Mouse (Mus musculus) c-Kit-positive CD71-positive TER-119-negative erythroid progenitor cells, embryonic 14.5 days (primary cell): ENCODE measurements around the gene Llgl2.
A peak's percentile ranks its signal among the peaks of the same experiment; 100 is the strongest.
"Not testable (repeated sequence)": the region's sequence is repeated elsewhere in the genome, so short reads cannot be mapped to it uniquely, and the experiment has no call there.

ENCODE experiments used
- DNase-seq: peaks from one replicate; pipeline ENCODE4 v3.0.0-alpha.2; 2013; ENCODE audit warnings: low read depth

The Llgl2 gene

DNA sequence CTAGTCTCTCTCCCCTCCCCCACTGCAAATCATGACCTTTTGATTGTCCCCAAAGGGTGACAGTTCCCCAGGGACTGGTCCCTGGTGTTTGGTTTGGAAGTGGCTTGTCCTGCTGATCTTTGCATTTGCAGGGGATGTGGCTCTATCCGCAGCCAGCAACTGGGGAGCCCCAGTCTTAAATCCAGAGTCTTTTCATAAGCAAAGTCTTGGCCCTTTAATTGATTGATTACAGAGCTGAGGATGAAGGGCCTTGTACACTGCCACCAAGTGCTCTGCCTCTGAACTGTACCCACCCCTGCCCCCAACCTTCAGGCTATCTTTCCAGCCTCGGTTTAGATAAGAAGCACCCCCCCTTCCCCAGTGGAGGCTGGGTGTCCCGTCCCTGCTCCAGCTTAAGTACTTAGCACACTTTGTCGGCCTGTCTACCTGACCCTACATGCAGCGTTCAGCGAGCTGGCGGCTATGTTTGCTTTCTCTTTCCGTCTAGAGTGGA, 9.2 kb downstream of the Llgl2 start:
- no peak for DNase-seq

DNA sequence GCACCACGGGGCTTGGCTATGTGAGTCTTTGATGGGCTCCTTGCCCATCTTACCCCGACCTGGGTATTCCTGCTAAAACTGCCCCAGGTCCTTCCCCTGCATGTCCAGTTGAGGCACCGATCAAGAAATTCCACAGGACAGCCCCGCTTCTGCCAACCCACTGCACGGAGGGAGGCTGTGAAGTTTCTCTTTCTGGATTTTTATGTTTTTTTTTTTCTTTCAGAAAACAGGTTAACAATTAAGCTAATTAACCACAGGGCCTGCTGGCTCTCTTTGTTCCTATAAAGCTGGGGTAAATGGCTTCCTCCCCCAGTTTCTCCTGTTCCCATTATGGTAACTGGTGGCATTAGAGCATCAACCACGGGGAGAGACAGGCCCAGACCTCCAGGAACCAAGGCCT, 10.2 kb downstream of the Llgl2 start:
- no peak for DNase-seq

DNA sequence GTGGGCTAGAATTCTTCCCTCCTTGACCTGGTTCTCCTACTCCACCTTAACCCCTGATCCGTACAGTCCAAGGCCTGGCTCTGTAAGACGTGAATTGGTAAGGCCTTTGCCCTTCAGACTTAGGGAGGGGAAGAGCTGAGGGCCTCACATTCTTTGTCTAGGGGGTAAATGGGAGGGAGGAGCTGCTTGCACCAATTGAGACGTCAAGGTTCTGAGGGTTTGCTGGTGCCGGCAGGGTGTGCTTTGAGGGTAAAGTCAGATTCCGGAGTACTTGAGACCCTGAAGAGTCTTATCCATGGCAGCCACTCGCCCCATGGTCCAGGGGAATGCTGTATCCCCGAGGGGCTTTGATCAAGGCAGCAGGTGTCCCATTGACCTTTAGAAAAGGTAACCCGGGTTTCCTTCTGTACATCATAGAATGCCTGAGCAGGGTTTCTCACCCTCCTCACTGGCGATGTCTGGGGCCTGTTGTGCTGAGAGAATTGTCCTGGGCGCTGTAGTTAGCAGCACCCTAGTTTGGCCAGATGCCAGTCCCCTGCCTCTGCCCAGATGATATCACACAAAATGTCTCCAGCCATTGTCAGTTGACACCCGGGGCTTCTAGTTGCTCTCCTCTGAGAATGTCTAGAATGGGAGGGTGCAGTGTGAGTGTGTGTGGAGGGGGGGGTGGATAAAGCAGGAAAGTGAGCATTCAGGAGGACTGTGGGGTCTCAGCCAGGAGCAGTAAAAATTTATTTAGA, 13.0 kb downstream of the Llgl2 start:
- no peak for DNase-seq

DNA sequence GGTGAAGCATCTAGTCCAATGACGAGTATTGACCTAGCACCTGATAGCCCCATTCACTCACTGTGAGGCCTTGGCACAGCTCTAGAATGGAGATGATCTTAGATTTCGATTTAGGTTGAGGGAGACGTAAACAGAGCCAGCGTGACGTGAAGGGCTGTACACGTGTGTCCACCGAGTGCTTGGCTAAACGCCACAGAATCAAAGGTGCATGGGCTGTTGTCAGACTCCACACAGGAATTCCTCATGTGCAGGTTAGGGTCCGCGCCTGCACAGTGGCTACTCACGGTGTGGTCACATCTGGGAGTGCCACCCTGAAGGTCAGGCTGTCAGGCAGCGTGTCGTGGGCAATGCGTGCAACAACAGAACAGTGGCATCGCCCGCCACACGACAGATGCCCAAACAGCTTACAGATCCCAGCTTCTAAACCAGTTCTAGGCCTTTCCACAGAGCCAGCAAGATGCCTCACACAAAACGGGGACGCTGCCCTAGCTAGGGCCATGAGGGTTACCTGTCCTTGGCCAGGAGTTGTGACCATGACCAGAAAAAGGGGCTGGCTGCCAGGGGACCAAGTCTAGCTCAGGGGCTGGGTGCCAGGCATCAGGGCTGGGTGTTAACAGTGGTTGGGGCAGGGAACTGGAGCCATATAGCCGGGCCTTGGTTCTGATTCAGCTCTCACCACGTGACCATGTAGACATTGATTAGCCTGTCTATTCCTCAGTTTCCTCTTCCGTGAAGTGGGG, 13.9 kb downstream of the Llgl2 start:
- DNase-seq = no peak

DNA sequence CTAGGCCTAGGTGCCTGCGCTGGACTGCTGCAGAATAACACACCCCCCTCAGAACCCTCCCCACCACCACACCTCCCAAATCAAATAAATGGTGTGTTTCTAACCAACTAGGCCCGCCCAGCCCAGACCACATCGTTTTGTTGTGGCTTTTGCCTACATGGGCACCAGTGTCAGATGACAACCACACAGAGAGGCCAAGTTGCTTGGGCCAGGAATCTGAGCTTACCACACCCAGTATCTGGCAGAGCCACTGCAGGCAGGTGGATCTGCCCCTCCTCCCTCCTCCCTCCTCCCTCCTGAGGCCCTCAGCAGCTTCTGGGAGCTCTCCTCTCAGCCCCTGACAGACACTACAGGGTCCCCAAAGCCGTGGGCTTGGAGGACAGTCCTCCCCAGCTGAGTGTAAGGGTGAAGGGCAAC, 15.1 kb downstream of the Llgl2 start:
- DNase-seq = no peak

DNA sequence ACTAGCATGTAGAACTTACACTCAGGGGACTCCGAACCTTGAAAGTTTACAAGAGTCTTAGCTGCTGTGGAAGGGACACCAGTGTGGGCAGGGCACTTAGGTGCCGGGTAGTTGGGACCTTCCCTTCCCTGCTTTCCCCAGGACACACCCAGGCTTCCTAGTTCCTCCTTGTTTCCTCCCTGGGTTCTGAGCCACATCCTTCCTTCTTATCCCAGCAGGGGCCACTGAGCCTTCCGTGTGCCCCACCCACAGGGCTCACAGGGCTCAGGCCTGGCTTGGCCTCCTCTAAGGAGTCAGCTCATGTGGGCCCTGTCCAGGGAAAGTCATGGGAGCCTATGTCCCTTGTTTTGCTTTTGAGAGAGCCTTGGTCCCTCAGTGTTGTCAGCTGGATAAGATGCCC, 15.9 kb downstream of the Llgl2 start:
- no peak for DNase-seq

DNA sequence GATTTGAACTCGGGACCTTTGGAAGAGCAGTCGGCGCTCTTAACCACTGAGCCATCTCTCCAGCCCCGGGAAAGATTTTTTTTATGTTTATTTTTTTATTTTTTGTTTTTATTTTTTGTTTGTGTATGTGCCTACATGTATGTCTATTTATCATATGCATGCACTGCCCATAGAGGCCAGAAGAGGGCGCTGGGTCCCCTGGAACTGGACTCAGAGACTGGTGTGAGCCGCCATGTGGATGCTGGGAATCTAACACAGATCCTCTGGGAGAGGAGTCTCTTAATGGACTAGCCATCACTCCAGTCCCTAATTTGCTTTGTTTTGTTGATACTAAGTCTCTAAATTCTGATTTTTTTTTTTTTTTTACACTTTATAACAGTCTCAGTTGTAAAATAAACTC, 17.2 kb downstream of the Llgl2 start:
- no peak for DNase-seq

DNA sequence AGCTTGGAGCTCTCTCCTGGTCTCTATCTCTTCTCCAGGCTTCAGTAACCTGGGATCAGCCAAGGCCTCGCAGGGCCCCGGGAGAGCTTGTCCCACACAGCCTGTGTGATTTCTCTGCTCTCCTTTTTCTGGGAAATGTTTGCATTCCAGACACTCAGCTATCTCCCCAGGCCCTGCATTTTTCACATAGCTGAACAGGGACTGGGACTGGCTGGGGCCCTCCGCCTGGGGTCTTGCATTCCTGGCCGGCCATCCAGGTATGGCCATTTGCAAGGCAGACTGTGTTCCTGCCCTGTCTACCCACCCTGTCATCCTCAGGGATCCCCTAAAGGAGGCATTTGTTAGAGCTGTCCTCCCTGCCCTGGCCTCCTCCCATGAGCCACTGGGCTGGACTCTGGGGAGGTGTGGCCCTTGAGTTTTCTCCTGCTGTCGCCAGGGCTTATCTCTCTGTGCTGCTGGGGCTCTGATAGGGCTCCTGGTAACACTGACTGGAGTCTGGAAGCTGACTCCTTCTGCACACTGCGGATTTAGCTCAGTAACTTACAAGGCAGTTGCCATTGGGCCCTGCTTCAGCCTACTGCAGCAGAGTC, 18.2 kb downstream of the Llgl2 start:
- peak; percentile 86 for DNase-seq

DNA sequence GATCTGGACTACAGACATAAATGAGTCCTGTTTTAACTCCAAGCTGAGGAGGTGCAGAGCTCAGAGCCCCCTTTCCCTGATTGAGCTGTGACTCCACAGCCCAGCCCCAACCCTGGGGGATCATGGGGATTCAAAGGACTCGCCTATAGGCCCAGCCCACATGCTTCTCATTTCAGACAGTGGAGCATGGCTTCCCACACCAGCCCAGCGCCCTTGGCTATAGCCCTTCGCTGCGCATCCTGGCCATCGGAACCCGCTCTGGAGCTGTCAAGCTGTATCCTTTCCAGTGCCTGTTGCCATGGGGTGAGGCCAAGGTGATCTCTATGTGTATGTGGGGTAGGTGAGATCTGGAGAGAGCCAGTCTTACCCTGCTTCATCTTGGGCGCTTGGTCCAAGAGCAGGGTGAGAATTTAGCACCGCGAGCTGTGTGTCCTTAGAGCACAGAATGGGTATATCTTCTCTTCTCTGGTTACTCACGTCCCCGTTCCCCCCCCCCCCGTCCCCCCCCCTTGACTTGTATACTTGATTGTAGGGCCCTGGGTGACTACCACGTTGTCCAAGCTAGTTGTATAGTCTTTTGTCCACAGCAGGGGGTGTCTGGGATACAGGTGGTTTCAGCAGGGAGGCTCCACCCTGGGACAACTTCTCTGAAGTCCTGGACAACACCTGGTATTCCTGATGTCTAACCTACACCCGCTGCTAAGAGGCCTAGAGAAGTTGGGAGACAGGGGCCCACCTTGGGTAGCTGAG, 19.5 kb downstream of the Llgl2 start:
- DNase-seq = no peak

DNA sequence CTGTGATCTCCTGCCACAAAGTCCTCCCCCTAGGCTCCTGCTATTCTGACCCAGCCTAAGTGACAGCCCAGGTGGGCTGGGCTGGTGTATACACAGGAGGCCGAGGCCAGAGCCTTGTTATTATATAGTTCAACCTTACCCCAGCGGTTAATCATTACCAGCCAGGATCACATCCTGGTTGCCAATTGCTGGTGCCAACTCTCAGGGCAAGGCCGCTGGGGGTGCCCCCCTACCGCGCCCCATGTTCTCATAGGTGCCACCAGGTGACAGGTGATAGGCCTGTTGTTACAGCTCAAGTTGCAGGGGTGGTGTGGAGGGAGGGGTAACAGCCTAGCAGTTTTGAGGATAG, 20.0 kb downstream of the Llgl2 start:
- DNase-seq = no peak

DNA sequence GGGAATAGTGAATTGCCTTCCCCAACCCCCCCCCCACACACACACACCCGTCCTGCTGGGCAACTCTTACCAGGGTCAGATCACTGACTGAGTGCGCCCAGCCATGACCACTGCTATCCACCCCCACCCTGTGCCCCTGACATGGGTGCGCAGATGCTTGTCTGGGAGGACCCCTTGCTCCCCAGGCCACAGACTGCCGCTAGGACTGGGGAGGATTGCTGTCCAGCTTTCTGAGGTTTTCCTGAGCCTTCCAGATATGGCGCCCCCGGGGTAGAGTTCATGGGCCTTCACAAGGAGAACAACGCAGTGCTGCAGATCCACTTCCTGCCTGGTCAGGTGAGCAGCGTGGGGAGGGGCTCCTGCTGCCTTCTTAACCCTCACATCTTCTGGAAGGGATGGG, 20.4 kb downstream of the Llgl2 start:
- DNase-seq = no peak

DNA sequence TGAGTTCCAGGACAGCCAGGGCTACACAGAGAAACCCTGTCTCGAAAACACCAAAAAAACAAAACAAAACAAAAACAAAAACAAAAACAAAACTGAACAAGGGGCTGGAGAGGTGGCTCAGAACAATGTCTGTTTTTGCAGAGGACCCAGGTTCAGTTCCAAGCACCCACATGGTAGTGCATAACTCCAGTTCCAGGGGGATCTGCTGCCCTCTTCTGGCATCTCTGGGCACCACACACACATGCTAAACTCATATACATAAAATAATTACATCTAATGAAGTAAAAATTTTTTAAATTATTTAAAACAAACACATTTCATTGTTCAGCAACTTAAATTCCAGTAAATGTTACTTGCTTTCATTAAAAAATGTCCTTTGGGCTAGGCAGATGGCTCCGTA, 22.0 kb downstream of the Llgl2 start:
- no peak for DNase-seq

DNA sequence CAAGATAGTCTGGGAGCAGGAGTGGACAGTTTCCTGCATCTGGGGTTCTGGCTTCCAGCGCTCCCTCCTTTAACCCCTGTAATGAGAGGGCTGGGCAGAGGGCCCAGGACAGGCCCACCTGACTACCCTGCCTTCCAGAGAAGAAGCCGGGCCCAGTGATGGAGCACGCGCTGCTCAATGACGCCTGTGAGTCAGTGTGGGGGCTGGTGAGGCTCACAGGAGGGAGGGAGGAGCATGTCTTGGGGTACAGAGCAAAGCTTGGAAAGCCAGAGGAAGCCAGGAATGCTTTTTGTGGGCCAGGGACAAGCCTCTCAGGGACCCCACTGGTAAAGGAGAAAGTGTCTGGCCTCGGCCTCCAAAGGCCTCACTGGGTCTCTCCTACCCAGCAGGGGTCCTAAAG, 30.8 kb downstream of the Llgl2 start:
- no peak for DNase-seq

DNA sequence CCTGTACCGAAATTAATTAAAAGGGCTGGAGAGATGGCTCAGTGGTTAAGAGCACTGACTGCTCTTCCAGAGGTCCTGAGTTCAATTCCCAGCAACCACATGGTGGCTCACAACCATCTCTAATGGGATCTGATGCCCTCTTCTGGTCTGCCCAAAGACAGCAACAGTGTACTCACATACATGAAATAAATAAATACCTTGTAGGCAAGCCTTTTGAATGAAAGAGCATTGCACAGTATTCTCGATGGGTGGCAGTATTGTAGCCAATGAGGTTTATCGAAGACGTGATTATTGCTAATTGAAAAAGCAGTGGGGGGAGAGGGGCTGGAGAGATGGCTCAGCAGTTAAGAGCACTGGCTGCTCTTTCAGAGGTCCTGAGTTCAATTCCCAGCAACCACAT, 33.3 kb downstream of the Llgl2 start:
- not testable (repeated sequence) for DNase-seq

DNA sequence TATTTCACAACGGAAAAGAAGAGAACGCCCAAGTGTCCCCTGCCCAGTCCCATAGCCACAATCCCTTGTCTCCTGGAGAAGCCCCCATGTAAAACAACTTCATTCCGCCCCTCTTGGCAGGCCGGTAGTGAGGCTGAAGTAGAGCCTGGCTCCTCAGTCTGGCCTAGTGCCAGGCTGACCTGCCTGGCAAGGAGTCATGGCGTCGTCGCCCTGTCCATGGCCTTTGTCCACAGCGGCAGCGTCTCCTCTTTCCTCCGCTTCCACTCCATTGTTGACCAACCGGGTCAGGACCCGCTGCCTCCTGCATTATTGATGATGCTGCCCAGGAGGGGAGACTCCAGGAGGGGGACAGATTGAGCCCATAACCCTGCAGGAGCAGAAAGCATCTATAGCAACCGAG, 34.1 kb downstream of the Llgl2 start:
- no peak for DNase-seq

DNA sequence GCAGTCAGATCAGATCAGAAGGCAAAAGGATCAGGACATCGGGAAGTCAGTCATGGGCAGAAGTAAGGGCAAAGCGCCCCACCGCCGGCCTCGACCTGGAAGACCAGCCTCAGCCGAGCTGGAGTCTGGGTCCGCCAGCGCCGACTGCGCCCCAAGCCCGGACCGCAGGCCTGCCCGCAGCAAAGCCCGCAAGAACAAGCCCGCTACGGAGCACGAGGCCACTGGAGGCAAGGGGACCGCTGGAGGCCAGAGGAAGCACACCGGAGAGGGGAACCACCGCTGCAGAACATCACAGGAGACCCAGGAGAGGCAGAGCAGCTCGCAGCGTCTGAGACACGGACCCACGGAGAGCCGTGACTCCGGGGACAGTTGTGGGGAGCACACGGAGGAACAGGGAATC, 34.5 kb downstream of the Llgl2 start, which contains the start of gene Myo15b:
Gene Myo15b, plus strand, starts transcription at position 53 of the 400 bp plus-strand sequence.
- DNase-seq = no peak

DNA sequence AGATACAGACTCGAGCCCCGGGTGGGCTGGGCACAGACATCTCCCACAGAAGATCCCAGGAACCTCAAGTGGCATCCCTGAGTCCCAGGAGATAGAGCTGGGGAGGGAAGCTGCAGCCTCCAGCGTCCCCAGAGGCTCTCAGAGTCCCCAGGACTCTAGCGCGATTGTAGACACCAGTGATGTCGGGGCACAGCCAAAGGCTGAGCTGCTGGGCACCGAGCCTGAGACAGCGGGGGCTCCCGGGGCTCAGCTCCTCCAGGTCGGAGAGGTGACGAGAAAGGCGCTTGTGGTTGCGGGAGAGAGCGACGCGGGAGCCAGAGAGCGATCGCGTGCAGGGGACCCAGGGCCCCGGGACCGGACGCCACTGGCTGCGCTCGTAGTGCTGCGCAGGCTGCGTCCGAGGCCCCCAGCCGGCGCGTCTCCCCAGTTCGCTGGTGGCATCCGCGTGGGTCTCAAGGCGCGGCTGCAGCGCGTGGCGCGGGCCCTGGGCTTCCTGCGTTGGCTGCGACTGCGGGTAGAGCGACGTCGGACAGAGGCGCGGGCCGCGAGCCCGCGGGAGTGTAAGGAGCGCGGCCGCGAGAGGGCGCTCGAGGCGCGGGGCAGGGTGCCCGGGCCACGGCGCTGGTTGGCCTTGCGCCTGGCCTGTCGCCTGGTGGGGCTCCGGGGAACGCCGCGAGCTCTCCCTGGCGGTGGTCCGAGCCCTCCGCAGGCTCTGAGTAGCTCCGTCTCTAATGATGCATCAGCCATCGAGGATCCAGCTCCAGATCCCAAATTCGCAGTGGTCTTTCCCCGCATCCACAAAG, 35.5 kb downstream of the Llgl2 start:
- DNase-seq = peak; percentile 66

DNA sequence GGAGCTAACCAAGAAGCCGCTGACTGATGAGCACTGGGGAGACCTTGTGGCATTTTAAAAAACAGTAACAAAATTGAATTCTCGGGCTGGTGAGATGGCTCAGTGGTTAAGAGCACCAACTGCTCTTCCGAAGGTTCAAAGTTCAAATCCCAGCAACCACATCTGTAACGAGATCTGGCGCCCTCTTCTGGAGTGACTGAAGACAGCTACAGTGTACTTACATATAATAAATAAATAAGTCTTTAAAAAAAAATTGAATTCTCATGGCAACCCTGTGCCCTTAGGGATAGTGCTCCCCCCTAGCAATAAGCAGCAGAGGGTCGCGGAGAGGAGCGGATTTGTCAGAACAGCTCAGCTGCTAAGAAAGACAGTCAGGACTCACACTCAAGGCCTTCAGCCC, 40.0 kb downstream of the Llgl2 start:
- DNase-seq = no peak

DNA sequence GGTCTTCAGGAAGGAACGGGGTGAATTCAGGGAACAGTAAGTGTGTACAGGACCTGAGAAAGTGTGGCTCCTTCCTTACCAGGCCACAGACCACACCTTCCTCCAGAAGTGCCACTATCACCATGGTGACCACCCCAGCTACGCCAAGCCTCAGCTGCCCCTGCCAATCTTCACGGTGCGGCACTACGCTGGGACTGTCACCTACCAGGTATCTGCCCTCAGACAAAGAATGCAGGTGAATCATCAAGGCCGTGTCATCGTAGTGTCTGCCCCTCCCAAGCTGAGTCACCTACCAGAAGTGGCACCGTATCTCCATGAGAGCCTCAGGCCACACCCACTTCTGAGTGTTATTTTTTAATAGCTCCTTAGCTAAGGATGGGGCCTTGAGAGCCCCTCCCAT, 45.5 kb downstream of the Llgl2 start:
- peak; percentile 44 for DNase-seq

DNA sequence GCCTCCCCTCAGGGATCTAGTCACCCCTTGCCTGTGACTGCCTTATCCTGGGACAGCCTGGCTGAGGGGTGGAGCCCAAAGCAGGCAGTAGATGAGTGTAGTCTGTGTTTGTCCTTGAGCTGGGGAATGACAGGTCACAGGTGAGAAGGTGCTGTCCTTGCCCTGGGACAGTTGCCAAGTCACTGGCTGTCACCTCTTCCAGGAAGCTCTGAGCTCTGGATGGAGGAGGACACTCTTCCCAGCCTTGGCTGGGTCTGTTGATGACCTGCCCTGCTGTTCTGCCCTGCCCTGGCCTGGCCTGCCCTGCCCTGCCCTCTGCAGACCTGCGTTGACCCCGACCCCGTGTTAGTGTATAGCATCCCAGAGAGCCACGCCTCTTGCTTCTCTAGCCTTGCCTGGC, 48.6 kb downstream of the Llgl2 start:
- no peak for DNase-seq

DNA sequence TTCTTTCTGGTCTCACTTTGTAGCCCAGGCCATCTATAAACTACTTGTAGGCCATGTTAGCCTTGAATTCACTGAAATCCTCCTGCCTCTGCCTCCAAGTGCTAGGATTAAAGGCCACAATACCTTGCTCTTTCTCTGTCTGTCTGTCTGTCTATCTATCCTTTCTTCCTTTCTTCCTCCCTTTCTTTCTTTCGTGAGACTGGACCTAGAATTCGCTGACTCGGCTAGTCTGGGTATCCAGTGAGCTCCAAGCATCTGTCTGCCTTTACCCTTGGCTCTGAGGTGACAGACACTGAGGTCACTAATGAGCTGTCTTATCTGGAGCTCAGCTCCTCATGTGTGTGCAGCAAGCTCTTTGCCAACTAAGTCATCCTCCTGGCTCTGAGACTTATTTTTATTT, 52.1 kb downstream of the Llgl2 start:
- no peak for DNase-seq

DNA sequence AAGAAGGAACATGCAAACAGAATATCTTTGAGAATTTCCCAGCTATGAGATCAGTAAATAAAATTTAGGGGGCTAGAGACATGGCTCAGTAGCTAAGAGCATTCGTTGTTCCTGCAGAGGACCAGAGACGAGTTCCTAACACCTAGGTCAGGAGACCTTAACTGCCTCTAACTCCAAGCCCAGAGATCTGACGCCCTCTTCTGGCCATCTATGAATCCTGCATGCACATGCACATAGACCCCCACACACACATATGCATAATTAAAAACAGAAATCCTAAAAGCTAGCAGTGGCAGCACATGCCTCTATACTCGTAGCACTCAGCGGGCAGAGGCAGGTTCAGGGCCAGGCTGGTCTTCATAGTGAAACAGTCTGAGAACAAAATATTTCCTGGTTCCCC, 52.6 kb downstream of the Llgl2 start:
- DNase-seq = no peak
